Mouse (Mus musculus): ENCODE measurements around the gene Asf1a.

GRCm38 (mm10) chr10:53568531-53568930, 28.0 kb upstream of the Asf1a start:
- TF ChIP-seq CTCF (IDR thresholded peaks at IDR 0.05; ENCODE audit: low read depth, low read length) = no peak
- no peak for TF ChIP-seq POLR2A (IDR thresholded peaks at IDR 0.05; ENCODE audit: insufficient read depth, low read length)
- no peak for TF ChIP-seq EP300 (IDR thresholded peaks at IDR 0.05; ENCODE audit: insufficient read depth, low read depth, low read length)
